Mouse (Mus musculus) erythroblast, embryonic 14.5 days (primary cell): ENCODE data around the gene 1110032A03Rik.

Source experiments
- GATA1 ChIP-seq: IDR thresholded peaks from 2 replicates; pipeline ENCODE4 v1.6.1; 2012; ENCODE audit warnings: low read length, inconsistent platforms, mixed read lengths
- TAL1 ChIP-seq: IDR thresholded peaks from 3 replicates; pipeline ENCODE4 v1.6.1; 2012; ENCODE audit warnings: low read length, inconsistent platforms, mixed read lengths

- TF ChIP-seq GATA1 (peak; percentile 68), TAL1 (peak; percentile 71)
These were observed 35.9 kb upstream of the 1110032A03Rik start for GRCm38 (mm10) chr9:50811187-50811586.
